Mouse (Mus musculus) heart, adult 2 months (tissue): Measurements from ENCODE around the gene Atp7a. TPM values are rescaled to one million over a fixed set of nuclear protein-coding genes. Genes with fewer than 3 reads are reported as not detected.
"Not testable (repeated sequence)": the region's sequence is repeated elsewhere in the genome, so short reads cannot be mapped to it uniquely, and the experiment has no call there.

Experiments
- DNase-seq, 2 experiments: peaks; one replicate each; pipeline ENCODE4 v3.0.0; 2021
- H3K27ac ChIP-seq: fragments of 200-600 bp; 2 replicates; pipeline ENCODE4 v1.8.1; 2022
- H3K27me3 ChIP-seq: fragments of 200-500 bp; 2 replicates; pipeline ENCODE4 v1.6.1; 2012; ENCODE audit warnings: mild to moderate bottlenecking, low read length, inconsistent platforms, mixed read lengths; ENCODE audit not compliant: control insufficient read depth, insufficient read depth
- H3K36me3 ChIP-seq: fragments of 200-500 bp; 2 replicates; pipeline ENCODE4 v1.6.1; 2012; ENCODE audit warnings: low read length, inconsistent platforms; ENCODE audit not compliant: control insufficient read depth, insufficient read depth
- H3K4me1 ChIP-seq: fragments of 200-500 bp; 2 replicates; pipeline ENCODE4 v1.6.1; 2011; ENCODE audit warnings: low read length; ENCODE audit not compliant: control insufficient read depth, insufficient read depth
- H3K4me3 ChIP-seq: fragments of 200-600 bp; 2 replicates; pipeline ENCODE4 v1.8.1; 2022
- H3K79me2 ChIP-seq: fragments of 200-500 bp; replicated peaks from 2 replicates; pipeline ENCODE4 v1.6.1; 2012; ENCODE audit warnings: mild to moderate bottlenecking, inconsistent platforms, low read length, moderate library complexity, mixed read lengths; ENCODE audit not compliant: control insufficient read depth, insufficient read depth
- H3K9ac ChIP-seq: fragments of 200-500 bp; 2 replicates; pipeline ENCODE4 v1.6.1; 2012; ENCODE audit warnings: low read depth, mild to moderate bottlenecking, control low read depth, inconsistent platforms, low read length, mixed read lengths
- CTCF ChIP-seq: fragments of 200-600 bp; IDR thresholded peaks from 2 replicates; pipeline ENCODE4 v1.8.1; 2022; ENCODE audit warnings: antibody characterized with exemption, mild to moderate bottlenecking, moderate library complexity
- EP300 ChIP-seq: fragments of 200-500 bp; IDR thresholded peaks from 2 replicates; pipeline ENCODE4 v1.6.1; 2011; ENCODE audit warnings: low read depth, low read length, control low read depth; ENCODE audit not compliant: insufficient read depth
- POLR2A ChIP-seq: fragments of 200-500 bp; IDR thresholded peaks from 2 replicates; pipeline ENCODE4 v1.6.1; 2011; ENCODE audit warnings: mild to moderate bottlenecking, low read depth, low read length, control low read depth; ENCODE audit not compliant: insufficient read depth
- WGBS: fragments of 180-500 bp; shearing (Covaris S2); methylation state at CpG from one replicate; pipeline ENCODE4 v1.1.7; 2018; 5-methylcytosine and 5-hydroxymethylcytosine counted together
- intact Hi-C: fragments of 180-260 bp; cut with DNase I; formaldehyde crosslinking; loops from one replicate; pipeline ENCODE4 v1.15.1; 2025
- polyA plus RNA-seq: library from polyadenylated mRNA; depleted of rRNA; stranded (reverse); fragments of >200 nt; gene quantifications from 2 replicates; pipeline ENCODE4 v1.2.3, GENCODE M21; 2012
- total RNA-seq, 2 experiments: library from RNA; stranded (reverse); gene quantifications; 2 replicates each; pipeline ENCODE4 v1.2.3; 2021

The Atp7a gene
- total and polyA plus RNA-seq, 3 experiments, result 1.6 to 7.3 (median 6.7) TPM

DNA sequence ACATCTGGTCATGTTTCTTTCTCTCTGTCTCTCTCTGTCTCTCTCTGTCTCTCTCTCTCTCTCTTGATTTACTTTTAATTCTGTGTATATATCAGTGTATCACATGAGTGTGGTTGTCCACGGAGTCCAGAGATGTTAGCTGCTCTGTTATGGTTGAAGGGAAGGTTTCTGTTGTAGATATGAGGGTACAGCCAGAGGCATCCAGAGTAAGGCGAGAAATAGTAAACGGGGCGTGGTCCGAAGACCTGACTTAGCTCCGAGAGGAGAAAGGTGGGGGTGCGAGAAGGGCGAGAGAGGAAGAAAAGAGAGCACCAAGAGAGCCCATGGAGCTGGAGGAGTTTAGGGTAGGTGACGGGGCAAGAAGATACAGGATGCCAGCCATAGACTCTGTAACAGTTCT, 18.9 kb downstream of the Atp7a start:
- DNase-seq, result no peak
- H3K79me2 ChIP-seq, result no peaks in the 10 kb centered on the region
- TF ChIP-seq CTCF, result no peak
- TF ChIP-seq POLR2A, result no peak
- no peak for TF ChIP-seq EP300
- H3K9ac ChIP-seq, result no peak overlapping the region
- WGBS, result 57% methylated on average over 9 of the region's 9 CpGs
- intact Hi-C loops, result no loop called here
- no peak overlapping the region for H3K27ac ChIP-seq
- H3K4me3 ChIP-seq, result no peak overlapping the region
- no peaks in the 10 kb centered on the region for H3K27me3 ChIP-seq
- peaks cover 2% of the 10 kb centered on the region; the same call in 1 of the 2 replicates for H3K36me3 ChIP-seq
- peaks cover 5% of the 10 kb centered on the region for H3K4me1 ChIP-seq

DNA sequence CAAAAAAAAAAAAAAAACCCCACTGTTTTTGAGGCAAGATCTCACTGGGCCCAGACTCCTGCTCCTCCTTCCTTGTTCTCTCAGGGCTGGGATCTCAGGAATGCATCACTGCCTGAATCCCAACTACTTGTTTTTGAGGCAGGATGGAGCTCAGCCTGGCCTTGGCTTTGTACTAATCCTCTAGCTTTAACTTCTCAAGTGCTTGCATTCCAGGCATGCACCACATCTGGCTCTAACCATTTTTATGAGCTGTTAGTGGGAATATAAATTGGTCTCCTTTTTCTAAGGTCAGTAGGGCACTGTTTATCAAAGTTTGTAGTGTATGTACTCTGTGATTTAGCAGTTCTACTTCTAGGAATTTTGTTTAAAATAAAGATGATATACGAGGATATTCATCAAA, 21.1 kb downstream of the Atp7a start:
- no peak for DNase-seq
- Histone ChIP-seq H3K9ac (no peak overlapping the region), H3K27ac (no peak overlapping the region), H3K4me1 (peaks cover 5% of the 10 kb centered on the region), H3K27me3 (no peaks in the 10 kb centered on the region), H3K36me3 (peaks cover 2% of the 10 kb centered on the region; the same call in 1 of the 2 replicates), H3K4me3 (no peak overlapping the region), H3K79me2 (no peaks in the 10 kb centered on the region)
- intact Hi-C loops, result no loop called here
- TF ChIP-seq POLR2A (no peak), CTCF (no peak), EP300 (no peak)
- 55% methylated on average over 1 of the region's 1 CpGs for WGBS

DNA sequence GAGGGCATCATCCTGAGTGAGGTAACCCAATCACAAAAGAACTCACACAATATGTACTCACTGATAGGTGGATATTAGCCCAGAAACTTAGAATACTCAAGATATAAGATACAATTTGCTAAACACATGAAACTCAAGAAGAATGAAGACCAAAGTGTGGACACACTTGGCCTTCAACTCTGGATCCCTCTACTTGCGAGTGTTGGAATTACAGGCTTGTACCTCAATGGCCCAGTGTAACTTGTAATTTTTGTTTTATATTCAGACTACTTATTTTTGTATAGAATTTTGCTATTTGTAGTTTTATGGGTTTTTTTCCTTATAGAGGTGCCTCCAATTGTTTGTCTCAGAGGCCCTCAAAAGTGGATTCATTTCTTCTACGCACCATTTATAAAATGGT, 50.8 kb downstream of the Atp7a start:
- H3K9ac ChIP-seq, H3K4me3 ChIP-seq, H3K36me3 ChIP-seq, H3K27me3 ChIP-seq, H3K4me1 ChIP-seq, H3K27ac ChIP-seq, DNase-seq, intact Hi-C loops, H3K79me2 ChIP-seq: not testable (repeated sequence)
- WGBS, result 88% methylated on average over 2 of the region's 2 CpGs
- TF ChIP-seq CTCF, result peak; percentile 21

DNA sequence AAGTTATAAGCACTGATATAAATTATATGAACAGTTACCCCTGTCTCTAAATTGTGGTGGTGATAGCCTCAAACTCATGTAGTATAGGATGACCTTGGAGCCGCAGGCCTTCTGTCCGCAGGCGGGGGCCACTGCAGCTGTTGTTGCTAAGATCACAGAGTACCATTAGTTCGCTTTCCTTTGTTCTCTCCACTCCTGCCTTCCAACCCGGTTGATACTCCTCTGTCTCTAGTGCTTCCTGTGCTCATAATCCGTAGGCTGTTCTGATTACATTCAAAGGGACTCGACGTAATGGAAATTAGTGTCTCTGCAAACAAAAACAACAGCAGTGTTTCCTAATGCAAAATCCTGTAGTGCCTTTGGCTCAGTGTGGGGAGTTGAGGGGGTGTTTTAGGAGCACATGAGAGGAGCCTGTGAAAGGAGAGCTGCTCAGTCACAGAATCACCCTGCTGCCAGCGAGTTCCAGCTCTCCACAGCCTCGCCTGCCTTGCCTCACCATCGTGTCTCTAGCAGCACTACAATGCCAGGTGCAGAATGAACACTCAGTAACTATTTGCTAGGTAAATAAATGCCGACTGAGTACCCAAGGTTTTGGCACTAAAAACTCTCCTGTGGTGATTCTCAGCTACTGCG, 53.9 kb downstream of the Atp7a start:
- TF ChIP-seq EP300 (no peak), CTCF (no peak), POLR2A (no peak)
- H3K79me2 ChIP-seq, result no peaks in the 10 kb centered on the region
- WGBS, result 40% methylated on average over 13 of the region's 13 CpGs
- H3K27ac ChIP-seq, result no peak overlapping the region
- no peak overlapping the region for H3K9ac ChIP-seq
- H3K4me3 ChIP-seq, result no peak overlapping the region
- H3K4me1 ChIP-seq, result peaks cover 2% of the 10 kb centered on the region
- no peak for DNase-seq
- H3K36me3 ChIP-seq, result no peaks in the 10 kb centered on the region
- intact Hi-C loops, result no loop called here
- no peaks in the 10 kb centered on the region for H3K27me3 ChIP-seq

DNA sequence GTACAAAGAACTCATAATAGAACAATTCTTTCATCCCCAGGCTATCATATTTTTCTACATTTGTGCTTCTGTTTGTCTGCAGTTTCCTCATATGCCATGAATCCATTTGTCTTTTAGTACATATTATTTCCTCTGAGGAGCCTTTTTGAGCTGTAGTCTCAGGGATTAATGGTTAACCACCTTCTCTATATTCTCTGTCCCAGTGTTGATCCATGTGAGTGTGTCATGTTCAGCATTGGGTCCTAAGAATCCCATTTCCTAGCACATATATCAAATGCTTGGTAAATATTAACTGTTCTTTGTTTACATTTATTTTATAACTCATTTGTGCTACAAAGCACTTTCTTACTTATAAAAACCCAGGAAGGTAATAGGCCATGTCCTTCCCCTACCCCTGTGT, 55.4 kb downstream of the Atp7a start:
- no peak for DNase-seq
- peaks cover 2% of the 10 kb centered on the region for H3K4me1 ChIP-seq
- no peak overlapping the region for H3K9ac ChIP-seq
- H3K27me3 ChIP-seq, result no peaks in the 10 kb centered on the region
- H3K4me3 ChIP-seq, result no peak overlapping the region
- H3K79me2 ChIP-seq, result no peaks in the 10 kb centered on the region
- H3K36me3 ChIP-seq, result no peaks in the 10 kb centered on the region
- H3K27ac ChIP-seq, result no peak overlapping the region
- TF ChIP-seq CTCF, result no peak
- no peak for TF ChIP-seq EP300
- no peak for TF ChIP-seq POLR2A
- intact Hi-C loops, result no loop called here

DNA sequence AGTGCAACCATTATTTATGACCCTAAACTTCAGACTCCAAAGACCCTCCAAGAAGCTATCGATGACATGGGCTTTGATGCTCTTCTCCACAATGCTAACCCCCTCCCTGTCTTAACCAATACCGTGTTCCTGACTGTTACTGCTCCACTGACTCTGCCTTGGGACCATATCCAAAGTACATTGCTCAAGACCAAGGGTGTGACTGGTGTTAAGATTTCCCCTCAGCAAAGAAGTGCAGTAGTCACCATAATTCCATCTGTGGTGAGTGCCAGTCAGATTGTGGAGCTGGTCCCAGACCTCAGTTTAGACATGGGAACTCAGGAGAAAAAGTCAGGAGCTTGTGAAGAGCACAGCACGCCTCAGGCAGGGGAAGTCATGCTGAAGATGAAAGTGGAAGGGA, 58.1 kb downstream of the Atp7a start:
- no peak overlapping the region for H3K9ac ChIP-seq
- H3K79me2 ChIP-seq, result no peaks in the 10 kb centered on the region
- H3K27ac ChIP-seq, result no peak overlapping the region
- intact Hi-C loops, result loop anchor here (5.0 kb wide), 1 partner anchor 58 kb away; the partner anchor contains the start of gene Atp7a
- H3K4me1 ChIP-seq, result peaks cover 2% of the 10 kb centered on the region
- TF ChIP-seq POLR2A (no peak), CTCF (no peak), EP300 (no peak)
- H3K4me3 ChIP-seq, result no peak overlapping the region
- H3K36me3 ChIP-seq, result no peaks in the 10 kb centered on the region
- WGBS, result 80% methylated on average over 3 of the region's 3 CpGs
- DNase-seq, result peak in 1 of 2 experiments; percentile 5
- H3K27me3 ChIP-seq, result no peaks in the 10 kb centered on the region
